In the genomic region with DNA sequence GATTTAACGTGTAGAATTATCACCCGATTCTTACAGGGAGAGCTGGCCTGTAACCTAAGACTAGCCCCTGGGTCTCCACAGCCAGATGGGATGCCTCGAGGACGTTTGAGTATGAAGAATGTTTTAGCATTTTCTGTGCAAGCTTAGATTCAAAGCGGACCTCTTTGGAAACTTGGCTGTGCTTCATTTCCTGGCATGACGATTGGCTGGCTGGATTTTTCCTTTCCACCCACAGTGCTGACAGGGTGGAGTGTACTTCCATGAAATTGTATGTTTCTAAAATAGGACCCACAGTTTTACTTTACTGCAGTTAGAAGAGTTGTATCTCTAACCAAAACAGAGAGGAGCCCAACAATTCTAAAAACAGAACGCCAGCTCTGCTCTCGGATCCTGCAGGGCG, we compare ENCODE assay signal across 9 mouse cellular contexts.
A peak's percentile ranks its signal among the peaks of the same experiment; 100 is the strongest.
DNase-seq lines count a peak whose midpoint lies in the region; ATAC-seq and TF ChIP-seq lines count a peak whose summit lies in the region.
"Had no signal": no experiment of that assay in that cellular context is flagged by ENCODE, and none has a peak within 500 bp of the region (broad histone marks: within the 10 kb centered on the region; RNA-seq: fewer than 3 reads in every experiment).

No protein-coding gene starts in this region.

- H3K4me1 ChIP-seq in kidney, adult 2 months (ENCODE audit: control insufficient read depth, insufficient read depth, low read length), result 0 out of 2 replicates have a peak, but pooled peaks cover 4% of the 10 kb centered on the region
- peaks cover 25% of the 10 kb centered on the region for H3K4me1 ChIP-seq in lung, embryonic 15.5 days
- peaks cover 6% of the 10 kb centered on the region for H3K4me1 ChIP-seq in midbrain, embryonic 10.5 days
- no peaks in the 10 kb centered on the region for H3K4me1 ChIP-seq in neural tube, embryonic 15.5 days

- no peak overlapping the region for H3K4me3 ChIP-seq in kidney, adult 2 months (ENCODE audit: insufficient read depth, low read depth, low read length)
- H3K4me3 ChIP-seq in lung, embryonic 15.5 days, result no peak overlapping the region
- H3K4me3 ChIP-seq in midbrain, embryonic 10.5 days, result no peak overlapping the region
- H3K4me3 ChIP-seq in neural tube, embryonic 15.5 days (replicated peaks), result no peak overlapping the region
- H3K4me3 ChIP-seq: erythroblast, embryonic 14.5 days had no signal

- TF ChIP-seq CTCF in kidney, adult 2 months (conservative IDR thresholded peaks at IDR 0.05; ENCODE audit: insufficient read depth, insufficient read length, low read depth, low read length), result no peak

- H3K27ac ChIP-seq in kidney, adult 2 months (ENCODE audit: insufficient read depth, low read depth, low read length), result peak overlapping the region; percentile 76
- peak overlapping the region; percentile 26 for H3K27ac ChIP-seq in lung, embryonic 15.5 days
- H3K27ac ChIP-seq in midbrain, embryonic 10.5 days (replicated peaks), result no peak overlapping the region
- no peak overlapping the region for H3K27ac ChIP-seq in neural tube, embryonic 15.5 days (replicated peaks)

- whole genome bisulfite sequencing in kidney, adult 2 months, result 50% methylated on average over 9 of the region's 9 CpGs
- 61% methylated on average over 9 of the region's 9 CpGs for WGBS in lung, embryonic 15.5 days
- WGBS in midbrain, embryonic 10.5 days, result 90% methylated on average over 9 of the region's 9 CpGs
- WGBS in neural tube, embryonic 15.5 days, result 80% methylated on average over 9 of the region's 9 CpGs

- H3K36me3 ChIP-seq in kidney, adult 2 months (ENCODE audit: control insufficient read depth, insufficient read depth, low read length), result no peaks in the 10 kb centered on the region
- H3K36me3 ChIP-seq in lung, embryonic 15.5 days, result no peaks in the 10 kb centered on the region
- H3K36me3 ChIP-seq in midbrain, embryonic 10.5 days, result no peaks in the 10 kb centered on the region
- no peaks in the 10 kb centered on the region for H3K36me3 ChIP-seq in neural tube, embryonic 15.5 days

- no peaks in the 10 kb centered on the region for H3K9me3 ChIP-seq in lung, embryonic 15.5 days
- no peaks in the 10 kb centered on the region for H3K9me3 ChIP-seq in midbrain, embryonic 10.5 days (replicated peaks)
- no peaks in the 10 kb centered on the region for H3K9me3 ChIP-seq in neural tube, embryonic 15.5 days (replicated peaks)

- no peaks in the 10 kb centered on the region for H3K27me3 ChIP-seq in kidney, adult 2 months (replicated peaks; ENCODE audit: control insufficient read depth, insufficient read depth, low read length)
- no peaks in the 10 kb centered on the region for H3K27me3 ChIP-seq in lung, embryonic 15.5 days
- no peaks in the 10 kb centered on the region for H3K27me3 ChIP-seq in midbrain, embryonic 10.5 days (ENCODE audit: low read depth, poor library complexity, severe bottlenecking)
- H3K27me3 ChIP-seq in neural tube, embryonic 15.5 days (replicated peaks), result no peaks in the 10 kb centered on the region

- DNase-seq in brain, embryonic 18.5 days (ENCODE audit: low read depth, low spot score), result peak; percentile 20
- DNase-seq in frontal cortex, postnatal 10 days (ENCODE audit: low spot score in 2 of 2), result peak; percentile 38 to 40
- DNase-seq in kidney, adult 2 months, result peak; percentile 75
- DNase-seq in midbrain, embryonic 10.5 days (ENCODE audit: low spot score), result no peak
- DNase-seq in cerebellum, adult 9-10 months, result no peak
- DNase-seq in adrenal gland, adult 18-20 months (ENCODE audit: low spot score in 2 of 2), result no peak

- no peak for TF ChIP-seq POLR2A in kidney, adult 2 months (IDR thresholded peaks at IDR 0.05; ENCODE audit: low read depth, low read length)

- no peak overlapping the region for H3K4me2 ChIP-seq in lung, embryonic 15.5 days
- H3K4me2 ChIP-seq in neural tube, embryonic 15.5 days, result no peak overlapping the region

- no peak for ATAC-seq in lung, embryonic 15.5 days (ENCODE audit: borderline replicate concordance, extremely low read depth, low FRiP score, low TSS enrichment)
- no peak for ATAC-seq in neural tube, embryonic 15.5 days (ENCODE audit: low FRiP score)

- no peak overlapping the region for H3K9ac ChIP-seq in lung, embryonic 15.5 days
- H3K9ac ChIP-seq in neural tube, embryonic 15.5 days (replicated peaks), result no peak overlapping the region

Comparison
In these comparisons a context has a peak if more than half of its experiments do, and no peak if none do; other contexts are left out.
1. DNase-seq: peak in brain, embryonic 18.5 days (single experiment), frontal cortex, postnatal 10 days (2 of 2) and kidney, adult 2 months (single experiment); none in midbrain, embryonic 10.5 days (single experiment), cerebellum, adult 9-10 months (single experiment) and adrenal gland, adult 18-20 months (0 of 2).
2. H3K27ac ChIP-seq: peak in kidney, adult 2 months (single experiment) and lung, embryonic 15.5 days (single experiment); none in midbrain, embryonic 10.5 days (single experiment) and neural tube, embryonic 15.5 days (single experiment).